Mouse (Mus musculus) E14TG2a.4 (cell line): ENCODE data around the gene Thada.

Experiments used
- CTCF ChIP-seq: conservative IDR thresholded peaks from 2 replicates; pipeline ENCODE4 v1.5.1; 2014; ENCODE audit warnings: low read length
- POU5F1 ChIP-seq: IDR thresholded peaks from 2 replicates; pipeline ENCODE4 v1.6.1; 2014; ENCODE audit warnings: low read length, borderline replicate concordance

DNA sequence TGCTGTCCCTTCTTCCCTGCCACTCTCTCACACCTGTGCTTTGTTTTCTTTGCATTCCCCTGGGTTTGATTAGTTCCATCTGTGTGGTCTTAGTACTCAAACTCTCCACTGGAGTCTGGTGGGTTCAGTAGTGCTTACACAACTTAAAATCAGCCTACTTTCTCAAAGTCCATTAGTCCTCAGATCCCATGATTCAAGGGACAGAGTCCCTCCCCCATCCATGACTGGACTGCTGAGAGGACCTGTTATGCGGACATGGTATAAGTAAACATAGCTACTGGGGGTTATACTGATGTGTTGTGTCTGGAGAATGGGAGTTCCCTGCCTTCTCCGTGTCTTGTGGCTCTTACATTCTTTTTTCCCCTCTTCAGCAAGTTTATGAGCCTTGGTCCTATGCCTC is 237.8 kb downstream of the Thada start:
- TF ChIP-seq CTCF (no peak), POU5F1 (no peak)
